Mouse (Mus musculus) layer of hippocampus, postnatal 10 days (tissue): Measurements from ENCODE around the gene Mat1a. TPM values are rescaled to one million over a fixed set of nuclear protein-coding genes. Genes with fewer than 3 reads are reported as not detected.

Source experiments
- DNase-seq, 2 experiments: peaks; one replicate each; pipeline ENCODE4 v3.0.0; 2021; ENCODE audit warnings: low spot score in 2 of 2
- long read RNA-seq: library from polyadenylated mRNA; stranded (forward); transcript quantifications from one replicate; pipeline ENCODE4 v2.0.0, GENCODE M21; 2023
- total RNA-seq, 2 experiments: library from RNA; stranded (reverse); gene quantifications; 2 replicates each; pipeline ENCODE4 v1.2.3; 2021

The Mat1a gene
- total RNA-seq = not detected
- long read RNA-seq = 0 reads

GRCm38 (mm10) chr14:41104853-41105444 is at the start of gene Mat1a:
Gene Mat1a, plus strand, starts transcription at chr14:41105035.
- DNase-seq = no peak

- no peak for DNase-seq
Measured at GRCm38 (mm10) chr14:41065168-41065567, 39.7 kb upstream of the Mat1a start.

GRCm38 (mm10) chr14:41066416-41066815 is 38.4 kb upstream of the Mat1a start:
- no peak for DNase-seq

GRCm38 (mm10) chr14:41069108-41069507 is 35.7 kb upstream of the Mat1a start, which contains the start of gene Dydc2:
Gene Dydc2, minus strand, starts transcription at chr14:41069208.
- DNase-seq = no peak

- DNase-seq = no peak
Measured at GRCm38 (mm10) chr14:41070343-41070742, 34.5 kb upstream of the Mat1a start.

GRCm38 (mm10) chr14:41072229-41072943 is 32.4 kb upstream of the Mat1a start, which contains the start of gene Dydc1:
Gene Dydc1, plus strand, starts transcription at chr14:41072911.
- peak; percentile 79 to 84 for DNase-seq

GRCm38 (mm10) chr14:41072944-41073275 is 31.9 kb upstream of the Mat1a start:
- DNase-seq = no peak

GRCm38 (mm10) chr14:41082408-41082807 is 22.4 kb upstream of the Mat1a start:
- no peak for DNase-seq

- no peak for DNase-seq
Measured at GRCm38 (mm10) chr14:41087509-41087908, 17.3 kb upstream of the Mat1a start.

- DNase-seq = no peak
Measured at GRCm38 (mm10) chr14:41090777-41091176, 14.1 kb upstream of the Mat1a start.

- DNase-seq = no peak
Measured at GRCm38 (mm10) chr14:41094114-41094513, 10.7 kb upstream of the Mat1a start.

GRCm38 (mm10) chr14:41096296-41096860 is 8.5 kb upstream of the Mat1a start:
- DNase-seq = no peak

GRCm38 (mm10) chr14:41098726-41099125 is 6.1 kb upstream of the Mat1a start:
- DNase-seq = no peak

GRCm38 (mm10) chr14:41100712-41101111 is 4.1 kb upstream of the Mat1a start:
- no peak for DNase-seq

- DNase-seq = no peak
Measured at GRCm38 (mm10) chr14:41101242-41101641, 3.6 kb upstream of the Mat1a start.

GRCm38 (mm10) chr14:41102269-41102668 is 2.6 kb upstream of the Mat1a start:
- DNase-seq = no peak

- DNase-seq = no peak
Measured at GRCm38 (mm10) chr14:41111031-41111668, 6.3 kb downstream of the Mat1a start.

- DNase-seq = no peak
Measured at GRCm38 (mm10) chr14:41112944-41113343, 8.1 kb downstream of the Mat1a start.

- DNase-seq = no peak
Measured at GRCm38 (mm10) chr14:41116271-41116670, 11.4 kb downstream of the Mat1a start.

- no peak for DNase-seq
Measured at GRCm38 (mm10) chr14:41124683-41125082, 19.8 kb downstream of the Mat1a start.

GRCm38 (mm10) chr14:41127997-41128396 is 23.2 kb downstream of the Mat1a start:
- DNase-seq = peak; percentile 52 to 69

- DNase-seq = no peak
Measured at GRCm38 (mm10) chr14:41131540-41131939, 26.7 kb downstream of the Mat1a start, which contains the start of gene Sftpa1. Gene Sftpa1, plus strand, starts transcription at chr14:41131782.
